Mouse (Mus musculus) bone marrow macrophage, adult 2 months (primary cell): Measurements from ENCODE around the gene Znhit6.

Experiments used
- CTCF ChIP-seq: IDR thresholded peaks from 2 replicates; pipeline ENCODE4 v1.5.1; 2012; ENCODE audit warnings: low read depth, mild to moderate bottlenecking, low read length, moderate library complexity
- POLR2A ChIP-seq: IDR thresholded peaks from 2 replicates; pipeline ENCODE4 v1.6.1; 2012; ENCODE audit warnings: mild to moderate bottlenecking, low read depth, low read length, borderline replicate concordance

DNA sequence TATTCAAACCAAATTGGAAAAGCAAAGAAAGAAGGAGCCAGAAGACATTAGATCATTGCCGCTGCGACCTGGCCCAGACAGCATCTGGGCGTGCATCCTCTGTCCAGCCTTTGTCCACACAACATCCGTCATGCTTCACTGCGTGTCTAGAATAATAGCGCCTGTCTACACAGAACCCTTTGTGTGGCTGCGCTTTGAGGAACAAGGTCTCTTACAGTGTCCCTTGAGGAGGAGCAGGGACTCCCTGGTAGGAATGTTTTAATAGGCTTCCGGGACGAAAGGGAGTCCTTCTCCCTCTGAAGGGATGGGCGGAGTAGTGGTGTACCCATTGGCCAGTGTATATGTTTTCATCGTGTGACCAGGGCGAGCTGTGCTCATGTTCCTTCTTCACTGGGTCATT, 47.0 kb downstream of the Znhit6 start:
- TF ChIP-seq CTCF = no peak
- no peak for TF ChIP-seq POLR2A
